Mouse (Mus musculus) skeletal muscle tissue, adult 2 months (tissue): Measurements from ENCODE around the gene Ost4.

Experiments used
- DNase-seq: peaks from one replicate; pipeline ENCODE4 v3.0.0-alpha.2; 2012; ENCODE audit warnings: low read depth, low spot score

Ost4 gene

DNA sequence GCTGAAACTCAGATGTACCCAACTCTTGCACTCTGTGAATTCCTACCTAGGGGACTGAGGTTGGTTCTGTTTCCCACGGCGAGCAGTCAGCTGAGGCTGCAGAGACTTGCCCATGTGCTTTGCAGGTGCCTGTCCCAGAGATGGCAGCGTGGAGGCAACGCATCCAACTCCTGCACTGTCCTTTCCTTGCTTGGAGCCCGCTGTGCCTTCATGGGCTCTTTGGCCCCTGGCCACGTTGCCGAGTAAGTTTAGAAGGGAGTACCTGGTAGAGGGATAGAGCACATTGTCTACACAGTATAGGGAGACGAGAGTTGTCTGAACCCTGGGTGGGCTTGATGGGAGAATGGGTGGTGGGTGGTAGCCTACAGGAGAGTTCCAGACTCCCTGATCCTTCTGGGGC, 17.0 kb upstream of the Ost4 start:
- no peak for DNase-seq

DNA sequence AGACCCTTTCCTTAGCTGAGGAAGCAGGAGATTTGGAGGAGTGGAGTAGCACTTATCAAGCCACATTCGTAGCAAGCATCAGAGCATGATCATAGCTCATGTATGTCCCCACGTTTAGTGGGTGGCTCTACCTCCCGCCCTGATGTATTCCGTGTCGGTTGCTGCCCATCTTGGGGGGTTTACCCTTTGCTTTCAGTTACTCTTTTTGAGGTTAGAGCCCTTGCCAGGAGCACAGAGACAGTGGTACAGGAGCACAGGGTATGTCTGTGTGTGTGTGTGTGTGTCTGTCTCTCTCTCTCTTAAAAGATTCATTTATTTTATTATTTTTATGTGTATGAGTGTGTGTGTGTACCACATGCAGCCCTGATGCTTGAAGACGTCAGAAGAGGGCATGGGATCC, 15.5 kb upstream of the Ost4 start:
- no peak for DNase-seq

DNA sequence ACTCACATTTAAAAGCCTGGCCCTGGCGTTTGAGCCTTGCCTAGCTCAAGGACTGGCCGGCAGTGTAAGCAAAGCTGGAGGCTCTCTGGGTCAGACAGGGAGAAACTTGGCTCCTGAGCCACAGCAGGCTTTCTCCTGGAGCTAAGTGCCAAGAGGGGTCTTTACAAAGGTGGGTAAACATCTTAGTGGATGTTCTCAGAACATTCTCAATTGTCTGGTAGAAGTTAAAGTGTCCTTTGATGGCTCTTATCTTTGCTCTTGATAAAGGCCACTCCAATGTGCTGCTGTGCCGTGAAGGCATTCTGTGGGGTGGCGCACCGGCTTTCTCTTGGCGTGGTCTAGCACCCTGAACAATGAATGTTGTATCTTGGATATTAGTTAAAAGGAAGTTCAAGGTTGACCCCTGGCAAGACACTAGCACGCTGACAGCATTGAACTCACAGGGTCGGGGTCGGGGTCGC, 15.0 kb upstream of the Ost4 start:
- no peak for DNase-seq

DNA sequence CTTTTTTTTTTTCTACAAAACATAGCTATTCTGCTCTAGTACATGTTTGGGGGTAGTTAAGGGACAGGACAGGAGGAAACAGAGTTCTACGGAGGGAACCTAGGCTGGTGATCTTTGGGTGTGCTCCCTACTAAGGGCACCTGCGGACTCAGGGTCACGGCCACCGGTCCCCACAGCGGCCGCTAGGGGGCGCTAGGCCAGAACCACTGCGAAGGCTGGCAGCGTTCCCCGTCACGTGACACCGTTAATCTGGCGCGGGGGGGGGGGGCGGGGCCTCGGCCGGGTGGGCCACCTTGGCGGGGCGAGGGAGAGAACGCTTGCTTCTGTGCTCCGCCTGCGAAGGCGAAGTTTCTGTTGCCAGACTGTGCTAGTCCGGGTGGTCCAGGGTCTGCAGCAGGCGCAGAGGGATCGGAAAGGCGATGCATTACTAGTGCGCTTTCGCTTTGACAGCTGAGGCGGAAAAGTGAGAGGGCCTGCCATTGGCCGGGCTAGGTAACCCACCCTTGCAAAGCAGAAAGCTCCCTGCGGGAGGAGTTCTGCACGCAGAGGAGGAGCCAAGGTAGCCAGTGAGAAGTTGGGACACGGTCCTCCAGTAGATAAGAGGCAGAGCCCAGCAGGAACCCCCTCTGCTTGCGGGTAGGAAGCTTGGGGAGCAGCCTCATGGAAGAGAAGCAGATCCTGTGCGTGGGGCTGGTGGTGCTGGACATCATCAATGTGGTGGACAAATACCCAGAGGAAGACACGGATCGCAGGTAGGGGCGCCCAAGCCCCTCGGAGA, 13.9 kb upstream of the Ost4 start, which contains the start of gene Khk:
Khk (plus strand) TSS at position 176 of the 778 bp plus-strand sequence.
- peak; percentile 88 for DNase-seq

- no peak for DNase-seq
Measured at GRCm38 (mm10) chr5:30920621-30921020, 13.0 kb upstream of the Ost4 start.

DNA sequence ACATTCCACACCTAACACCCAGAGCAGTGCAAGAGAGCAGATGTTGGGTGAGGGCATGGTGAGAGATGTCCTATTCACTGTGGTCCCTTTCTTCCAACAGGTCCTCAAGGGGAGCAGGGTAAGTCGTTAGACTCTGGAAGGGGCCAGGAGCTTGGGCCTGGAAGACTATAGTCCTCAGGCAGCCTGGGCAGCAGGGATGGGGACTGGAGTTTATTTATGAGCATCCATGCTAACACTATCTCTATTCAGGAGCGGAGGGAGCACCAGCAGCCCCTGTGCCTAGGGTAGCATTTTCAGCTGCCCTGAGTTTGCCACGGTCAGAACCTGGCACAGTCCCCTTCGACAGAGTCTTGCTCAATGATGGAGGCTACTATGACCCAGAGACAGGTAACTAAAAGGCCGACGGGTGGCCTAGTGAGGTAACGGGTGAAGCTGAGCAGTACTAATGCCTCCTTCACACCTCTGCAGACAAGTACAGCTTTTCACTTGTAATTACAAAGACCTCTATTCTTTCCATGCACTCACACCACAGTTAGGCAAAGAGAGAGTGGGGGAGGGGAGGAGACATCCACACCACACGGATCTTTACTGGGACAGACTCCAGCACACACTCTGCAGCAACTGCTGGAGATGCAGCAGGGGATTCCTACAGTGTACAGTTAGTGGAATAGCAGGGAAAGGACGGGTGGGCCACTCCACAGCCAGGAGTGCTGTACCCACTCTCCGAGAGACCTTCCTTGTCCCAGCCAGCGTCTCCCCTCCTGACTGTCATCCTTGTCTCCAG, 12.4 kb upstream of the Ost4 start:
- no peak for DNase-seq

- no peak for DNase-seq
Measured at GRCm38 (mm10) chr5:30918691-30919090, 11.1 kb upstream of the Ost4 start.

- DNase-seq: no peak
Measured at GRCm38 (mm10) chr5:30917891-30918670, 10.5 kb upstream of the Ost4 start.

GRCm38 (mm10) chr5:30917348-30917747, 9.8 kb upstream of the Ost4 start:
- no peak for DNase-seq

- no peak for DNase-seq
Measured at GRCm38 (mm10) chr5:30916841-30917240, 9.3 kb upstream of the Ost4 start.

GRCm38 (mm10) chr5:30915974-30916433, 8.4 kb upstream of the Ost4 start:
- DNase-seq: peak; percentile 96

DNA sequence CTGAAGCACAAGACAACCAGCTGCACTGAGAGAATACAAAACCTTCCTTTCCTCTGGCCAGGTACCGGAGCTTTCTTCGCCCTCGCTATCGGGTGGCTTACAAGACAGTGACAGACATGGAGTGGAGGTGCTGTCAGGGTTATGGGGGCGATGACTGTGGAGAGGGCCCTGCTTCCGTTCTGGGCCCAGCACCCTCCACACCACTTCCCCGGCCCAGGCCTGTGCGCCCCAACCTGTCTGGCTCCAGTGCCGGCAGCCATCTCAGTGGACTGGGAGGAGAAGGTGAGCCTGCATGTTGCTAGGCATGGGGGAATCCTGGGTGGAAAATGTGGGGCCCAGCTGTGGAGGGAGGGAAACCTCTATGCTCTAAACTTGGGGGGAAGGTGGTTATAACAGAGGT, 7.9 kb upstream of the Ost4 start:
- no peak for DNase-seq

GRCm38 (mm10) chr5:30914849-30915248, 7.3 kb upstream of the Ost4 start:
- DNase-seq: no peak

DNA sequence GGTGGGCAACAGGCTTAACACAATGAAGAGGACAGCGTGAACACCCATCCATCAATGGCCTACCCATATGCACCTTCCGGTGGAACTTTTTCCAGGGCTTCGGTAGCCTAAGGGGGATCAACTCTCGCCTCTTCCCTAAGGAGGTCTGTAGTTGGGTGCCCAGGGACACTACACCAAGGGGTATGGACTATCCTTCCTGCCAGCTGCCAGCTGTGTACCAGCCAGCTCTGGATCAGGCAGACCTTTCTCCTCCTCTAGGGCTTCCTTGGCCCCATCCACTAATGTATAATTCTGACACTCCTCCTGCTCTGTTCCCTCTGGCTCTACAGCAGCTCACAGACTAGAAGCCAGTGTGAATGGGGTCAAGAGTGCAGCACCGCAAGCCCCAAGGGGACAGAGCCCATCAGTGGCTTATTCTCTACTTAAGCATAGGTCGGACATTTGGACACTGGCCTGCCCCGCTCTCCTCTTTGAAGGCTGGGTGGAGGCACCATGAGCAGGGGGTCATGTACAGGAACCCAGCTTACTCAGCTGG, 6.6 kb upstream of the Ost4 start:
- DNase-seq: no peak

DNA sequence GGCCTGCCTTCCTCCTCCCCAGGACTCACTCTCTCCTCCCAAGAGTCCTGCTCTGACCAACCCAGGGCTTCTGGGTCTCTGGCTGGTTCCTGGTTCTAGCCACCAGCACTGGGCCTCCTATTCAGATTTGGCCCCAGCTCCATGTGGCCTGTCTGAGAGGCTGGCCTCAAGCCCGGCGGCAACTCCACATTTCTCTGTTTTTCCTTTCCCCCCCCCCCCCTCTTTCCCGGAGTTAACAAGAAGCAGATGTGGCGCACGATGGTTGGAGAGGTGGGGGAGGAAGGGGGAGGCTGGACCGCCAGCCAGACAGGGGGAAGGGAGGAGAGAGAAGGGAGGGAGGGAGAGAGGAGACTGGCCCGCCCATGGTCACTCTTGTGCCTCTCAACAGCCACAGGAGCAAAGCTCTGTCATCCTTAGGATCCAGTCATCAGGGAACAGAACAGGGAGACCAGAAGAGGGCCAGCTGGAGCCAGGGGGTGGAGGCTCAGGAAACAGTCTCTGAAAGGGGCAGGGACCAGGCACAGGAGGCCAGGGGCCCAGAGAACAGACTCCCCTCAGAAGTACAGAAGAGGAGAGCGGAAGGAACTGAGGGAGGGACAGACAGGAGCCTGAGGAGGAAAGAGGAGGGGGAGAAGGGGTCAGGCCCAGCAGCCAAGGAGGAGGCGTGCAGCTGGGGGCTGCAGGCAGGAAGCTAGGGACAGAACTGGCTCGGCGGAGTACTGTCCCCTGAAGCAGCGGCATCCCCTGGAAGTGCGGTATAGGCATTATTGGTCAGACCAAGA, 5.7 kb upstream of the Ost4 start, which contains the start of gene Emilin1:
Emilin1 (plus strand) TSS at position 343 of the 782 bp plus-strand sequence.
- DNase-seq: peak; percentile 83

DNA sequence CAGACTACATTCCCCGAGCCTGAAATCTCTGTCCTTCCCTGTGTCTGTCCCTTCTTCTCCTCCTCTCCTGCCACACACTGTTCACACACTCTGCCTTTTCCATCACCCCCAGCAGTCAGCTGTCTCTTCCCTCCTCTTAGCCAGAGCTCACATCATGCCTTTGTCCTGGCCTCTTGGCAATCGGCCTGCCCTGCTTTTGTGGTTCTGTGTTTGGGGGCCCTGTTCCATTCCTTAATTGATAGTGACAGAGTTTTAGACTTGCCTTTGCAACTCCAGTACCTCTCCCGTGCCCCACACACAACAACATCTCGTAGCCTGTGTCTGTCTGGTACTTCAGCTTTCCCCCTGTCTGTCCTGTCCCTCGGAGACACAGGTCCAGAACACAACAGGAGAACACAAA, 4.6 kb upstream of the Ost4 start:
- DNase-seq: no peak

- DNase-seq: no peak
Measured at GRCm38 (mm10) chr5:30910481-30910880, 2.9 kb upstream of the Ost4 start.

DNA sequence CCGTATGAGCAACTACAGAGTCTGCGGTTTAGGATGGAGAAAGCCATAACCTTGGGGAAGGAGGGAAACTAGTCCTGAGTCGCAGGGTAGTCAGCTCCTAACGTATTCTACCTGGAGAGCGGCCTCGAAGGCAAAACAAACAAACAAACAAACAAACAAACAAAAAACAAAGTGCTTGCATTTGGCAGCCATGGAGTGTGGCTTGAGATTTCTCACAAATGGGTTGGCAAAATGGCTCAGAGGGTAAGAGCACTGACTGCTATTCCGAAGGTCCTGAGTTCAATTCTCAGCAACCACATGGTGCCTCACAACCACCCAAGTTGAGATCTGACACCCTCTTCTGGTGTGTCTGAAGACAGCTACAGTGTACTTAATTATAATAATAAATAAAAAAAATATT, 2.3 kb upstream of the Ost4 start:
- no peak for DNase-seq

GRCm38 (mm10) chr5:30909300-30909659, 1.7 kb upstream of the Ost4 start:
- no peak for DNase-seq

- no peak for DNase-seq
Measured at GRCm38 (mm10) chr5:30908426-30909299, 1.1 kb upstream of the Ost4 start.
